Mouse (Mus musculus): Measurements from ENCODE around the gene Triobp.
A peak's percentile ranks its signal among the peaks of the same experiment; 100 is the strongest.

Triobp gene

GRCm38 (mm10) chr15:78947657-78948056 is at the start of gene Triobp:
TSS of gene Triobp (plus strand) at chr15:78947724.
- DNase-seq (ENCODE audit: low spot score in 2 of 2), result peak in 1 of 2 experiments; percentile 80

DNA sequence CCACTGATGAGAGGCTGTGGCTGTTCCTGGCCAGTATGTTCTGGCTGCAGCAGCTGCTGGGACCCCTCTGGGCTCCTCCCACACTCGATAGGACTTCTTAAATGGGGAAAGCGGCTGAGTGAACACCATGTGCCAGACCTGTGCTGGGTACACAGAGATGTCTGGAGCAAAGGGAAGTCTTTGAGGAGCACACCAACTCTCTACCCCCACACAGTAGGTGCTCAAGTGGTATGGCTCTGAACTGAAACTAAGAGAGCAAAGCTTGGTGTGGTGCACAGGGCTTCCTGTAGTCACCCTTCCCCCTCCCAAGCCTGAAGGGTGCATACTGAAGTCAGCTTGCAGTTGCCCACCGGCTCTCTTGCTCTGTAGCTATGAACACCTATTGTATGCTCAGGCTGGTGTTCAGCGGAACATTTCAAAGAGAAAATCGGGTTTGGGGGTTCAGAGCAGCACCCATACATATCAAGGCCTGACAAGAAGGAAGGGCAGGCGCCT is 49.0 kb upstream of the Triobp start:
- no peak for DNase-seq (ENCODE audit: low spot score in 2 of 2)

- no peak for DNase-seq (ENCODE audit: low spot score in 2 of 2)
Observed at GRCm38 (mm10) chr15:78899409-78899739, 48.1 kb upstream of the Triobp start, which contains the start of gene Gm49510. TSS of gene Gm49510 (plus strand) at chr15:78899667.

DNA sequence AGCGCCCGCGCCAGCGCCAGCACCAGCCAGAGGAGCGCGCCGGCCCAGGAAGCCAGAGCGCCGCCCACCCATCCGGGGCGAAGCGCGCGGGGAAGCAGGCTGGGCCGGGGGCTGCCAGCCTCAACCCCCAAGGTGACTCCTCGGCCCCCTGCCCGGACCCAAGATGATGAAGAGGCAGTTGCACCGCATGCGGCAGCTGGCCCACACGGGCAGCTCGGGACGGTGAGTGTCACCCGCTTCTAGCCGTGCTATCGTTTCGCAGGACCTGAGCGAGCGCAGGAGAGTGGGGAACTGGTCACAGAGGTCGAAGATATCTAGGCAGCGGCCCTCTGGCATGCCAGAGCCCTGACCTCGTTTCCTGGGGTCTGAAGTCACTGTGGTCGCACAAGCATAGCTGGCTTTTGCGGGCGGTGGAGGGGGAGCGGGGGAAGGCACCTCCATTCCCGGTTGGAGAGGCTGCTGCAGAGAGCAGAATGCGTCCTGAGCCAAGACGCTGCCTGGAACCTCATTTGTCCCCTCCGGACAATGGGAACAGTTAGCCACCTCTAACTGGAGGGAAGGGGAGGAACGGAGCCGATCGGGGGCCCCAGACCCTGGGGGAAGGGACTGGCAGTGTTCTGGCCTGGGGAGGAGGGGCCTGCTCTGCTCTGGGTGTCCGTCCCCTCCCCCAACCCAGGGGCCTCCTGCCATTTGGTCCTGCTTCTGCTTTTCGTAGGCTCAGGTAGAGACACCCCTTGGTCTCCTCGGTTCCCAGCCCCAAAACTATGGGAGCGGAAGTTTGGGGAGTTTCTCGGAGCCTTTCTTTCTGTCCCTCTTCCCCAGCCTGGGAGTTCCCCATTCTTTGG is 47.6 kb upstream of the Triobp start, which contains the start of gene Sh3bp1:
TSS of gene Sh3bp1 (plus strand) at position 29 of the 845 bp plus-strand sequence.
- no peak for DNase-seq (ENCODE audit: low spot score in 2 of 2)

GRCm38 (mm10) chr15:78900585-78901421 is 46.7 kb upstream of the Triobp start:
- no peak for DNase-seq (ENCODE audit: low spot score in 2 of 2)

DNA sequence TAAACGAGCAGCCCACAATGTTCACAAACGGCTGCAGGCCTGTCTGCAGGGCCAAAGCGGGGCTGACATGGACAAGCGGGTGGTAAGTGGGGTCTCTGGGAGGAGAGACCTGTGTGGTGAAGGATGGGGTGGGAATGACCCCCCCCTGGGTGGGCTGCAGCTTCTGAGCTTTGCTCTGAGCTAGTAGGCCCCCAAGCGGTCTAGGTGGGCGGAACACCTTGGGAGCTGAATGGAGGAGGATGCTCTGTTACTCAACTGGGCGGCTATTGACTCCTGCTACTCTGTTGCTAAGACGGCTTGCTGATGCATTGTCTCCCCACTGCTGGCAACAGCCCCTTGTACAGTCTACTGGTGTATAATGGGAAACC is 46.1 kb upstream of the Triobp start:
- no peak for DNase-seq (ENCODE audit: low spot score in 2 of 2)

GRCm38 (mm10) chr15:78903243-78903642 is 44.3 kb upstream of the Triobp start:
- peak in 1 of 2 experiments; percentile 87 for DNase-seq (ENCODE audit: low spot score in 2 of 2)

DNA sequence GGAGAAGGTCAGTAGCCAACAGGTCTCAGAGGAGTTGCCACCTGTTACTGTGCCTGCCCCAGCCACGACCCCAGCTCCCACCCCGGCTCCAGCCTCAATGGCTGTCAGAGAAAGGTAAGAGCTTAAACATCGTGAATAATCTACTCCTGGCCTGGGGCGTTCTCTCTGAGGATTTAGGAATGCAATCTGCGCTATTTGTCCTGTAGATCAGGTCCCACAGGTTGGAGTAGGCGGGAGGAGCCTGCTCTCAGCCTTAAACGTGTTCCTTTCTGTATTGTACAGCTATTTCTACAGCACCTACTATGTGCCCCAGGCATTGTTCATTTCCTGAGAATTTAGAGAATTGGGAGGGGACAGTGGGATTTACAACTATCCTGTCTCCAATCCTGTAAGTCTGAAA is 39.1 kb upstream of the Triobp start:
- no peak for DNase-seq (ENCODE audit: low spot score in 2 of 2)

- no peak for DNase-seq (ENCODE audit: low spot score in 2 of 2)
Observed at GRCm38 (mm10) chr15:78908982-78909381, 38.5 kb upstream of the Triobp start.

DNA sequence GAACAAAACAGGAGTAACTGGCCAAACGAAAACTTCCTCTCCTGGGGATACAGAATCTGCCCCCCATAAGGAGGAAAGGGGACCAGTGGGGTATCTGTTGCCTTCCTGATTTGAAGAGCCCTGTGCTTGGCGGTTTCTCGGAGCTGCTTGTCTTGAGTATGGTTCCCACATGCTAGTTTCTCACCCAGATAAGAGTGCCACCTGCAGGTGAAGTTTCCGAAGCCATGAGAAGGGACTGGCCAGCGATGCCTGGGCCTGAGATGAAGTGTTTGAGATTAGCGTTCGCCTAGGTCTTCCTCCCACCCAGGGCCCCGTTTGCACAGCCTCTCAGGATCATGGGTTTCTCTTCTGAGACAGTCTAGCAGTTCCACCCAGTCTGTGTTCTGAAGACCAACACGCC is 35.5 kb upstream of the Triobp start:
- DNase-seq (ENCODE audit: low spot score in 2 of 2), result peak in 1 of 2 experiments; percentile 60

GRCm38 (mm10) chr15:78913632-78914090 is 33.9 kb upstream of the Triobp start, which contains the start of gene Pdxp:
TSS of gene Pdxp (plus strand) at chr15:78913919.
- DNase-seq (ENCODE audit: low spot score in 2 of 2), result peak; percentile 97

- peak in 1 of 2 experiments; percentile 43 for DNase-seq (ENCODE audit: low spot score in 2 of 2)
Observed at GRCm38 (mm10) chr15:78914091-78914822, 33.3 kb upstream of the Triobp start.

DNA sequence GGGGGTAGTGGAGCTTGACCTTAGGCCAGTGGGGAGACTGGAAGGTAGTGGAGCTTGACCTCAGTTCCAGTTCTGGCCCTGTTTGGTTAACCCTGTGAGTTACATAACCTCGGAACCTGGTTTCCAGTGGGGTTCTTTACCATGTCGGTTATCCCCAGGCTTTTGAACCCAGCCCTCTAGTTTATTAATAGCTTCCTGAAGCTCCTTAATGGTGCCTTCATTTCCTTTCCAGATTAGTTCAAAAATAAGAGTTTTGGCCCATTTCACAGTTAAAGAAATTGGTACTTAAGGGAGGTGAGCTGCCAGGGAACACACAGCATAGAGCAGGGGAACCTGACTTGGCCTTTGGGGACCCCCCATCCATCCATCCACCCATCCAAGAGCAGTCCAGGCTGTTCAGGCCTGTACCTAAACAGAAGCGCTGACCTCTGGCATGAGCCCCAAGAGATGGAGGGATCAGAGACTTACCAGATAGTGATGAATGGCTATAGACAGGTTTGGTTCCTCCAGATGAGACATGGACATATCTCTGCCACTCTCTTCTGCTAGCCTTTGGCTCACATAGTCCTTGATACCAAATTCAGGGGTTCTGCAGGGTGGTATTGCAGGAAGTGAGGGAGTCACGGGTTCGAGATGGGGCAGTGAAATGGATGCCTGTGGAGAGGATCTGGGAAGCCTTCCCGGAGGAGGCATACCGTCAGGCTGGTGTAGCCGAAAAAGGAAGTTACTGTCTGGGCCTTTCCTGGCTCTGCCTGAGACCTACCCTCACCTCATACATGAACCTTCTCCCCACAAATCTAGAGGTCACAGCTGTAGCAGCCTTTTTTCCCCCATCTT is 32.5 kb upstream of the Triobp start:
- DNase-seq (ENCODE audit: low spot score in 2 of 2), result no peak

- peak in 1 of 2 experiments; percentile 85 for DNase-seq (ENCODE audit: low spot score in 2 of 2)
Observed at GRCm38 (mm10) chr15:78915660-78916017, 31.9 kb upstream of the Triobp start.

GRCm38 (mm10) chr15:78916052-78916826 is 31.3 kb upstream of the Triobp start:
- no peak for DNase-seq (ENCODE audit: low spot score in 2 of 2)

GRCm38 (mm10) chr15:78918126-78918525 is 29.4 kb upstream of the Triobp start:
- DNase-seq (ENCODE audit: low spot score in 2 of 2), result no peak

DNA sequence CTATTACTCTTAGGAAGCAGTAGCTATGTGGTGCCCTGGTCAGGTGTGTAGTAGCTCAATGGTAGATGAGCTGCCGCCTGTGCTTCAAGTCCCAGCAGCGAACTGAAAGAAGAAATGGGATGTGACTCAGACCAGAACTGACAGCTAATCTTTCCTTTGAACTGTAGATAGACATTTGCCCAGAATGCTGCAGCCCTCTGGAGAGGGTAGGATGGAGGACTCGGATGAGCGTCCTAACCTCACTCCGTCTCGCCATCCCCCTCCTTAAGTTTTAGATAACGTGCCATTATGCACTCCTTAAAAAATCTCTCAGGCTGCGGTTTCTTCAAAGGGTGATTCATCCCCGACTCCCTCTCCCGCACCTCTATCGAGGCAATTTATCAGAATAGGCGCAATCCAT is 27.6 kb upstream of the Triobp start:
- DNase-seq (ENCODE audit: low spot score in 2 of 2), result no peak

- no peak for DNase-seq (ENCODE audit: low spot score in 2 of 2)
Observed at GRCm38 (mm10) chr15:78922700-78923099, 24.8 kb upstream of the Triobp start.

DNA sequence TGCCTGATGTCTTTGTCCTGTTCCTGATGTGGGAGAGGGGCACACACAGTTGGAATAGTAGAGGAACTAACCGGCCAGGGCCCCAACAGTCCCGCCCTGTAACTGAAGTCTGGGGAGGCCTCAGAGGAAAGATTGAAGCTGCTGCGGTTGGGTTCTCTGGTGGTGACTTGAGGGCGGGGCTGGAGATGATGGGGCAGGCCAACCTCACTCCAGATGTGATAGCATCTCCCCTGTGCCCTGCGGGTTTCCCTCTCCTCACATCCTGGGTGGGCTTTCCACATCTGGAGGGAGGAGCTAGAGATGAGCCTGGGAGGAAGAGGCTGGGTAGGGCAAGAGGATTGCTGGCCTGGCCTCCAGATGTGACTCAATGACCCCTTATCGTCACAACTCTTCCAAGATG is 23.9 kb upstream of the Triobp start:
- no peak for DNase-seq (ENCODE audit: low spot score in 2 of 2)

GRCm38 (mm10) chr15:78925129-78925528 is 22.4 kb upstream of the Triobp start:
- DNase-seq (ENCODE audit: low spot score in 2 of 2), result no peak
